In genomic region chr11:23259073-23259472, GRCm38 (mm10) we compare ENCODE assay signal across 10 mouse cellular contexts. TPM values are rescaled to one million over a fixed set of nuclear protein-coding genes. Genes with fewer than 3 reads are reported as not detected.
A peak's percentile ranks its signal among the peaks of the same experiment; 100 is the strongest.
DNase-seq lines count a peak whose midpoint lies in the region; ATAC-seq and TF ChIP-seq lines count a peak whose summit lies in the region.
"Had no signal": no experiment of that assay in that cellular context is flagged by ENCODE, and none has a peak within 500 bp of the region (broad histone marks: within the 10 kb centered on the region; RNA-seq: fewer than 3 reads in every experiment).

No protein-coding gene starts in this region.

- H3K36me3 ChIP-seq in heart, embryonic 10.5 days = peaks cover 38% of the 10 kb centered on the region
- peaks cover 27% of the 10 kb centered on the region for H3K36me3 ChIP-seq in lung, embryonic 14.5 days (ENCODE audit: insufficient read depth)
- peaks cover 11% of the 10 kb centered on the region; the same call in 1 of the 2 replicates for H3K36me3 ChIP-seq in forebrain, postnatal 0 days (ENCODE audit: insufficient read depth)
- peaks cover 20% of the 10 kb centered on the region for H3K36me3 ChIP-seq in midbrain, embryonic 13.5 days

- no peaks in the 10 kb centered on the region for H3K27me3 ChIP-seq in heart, embryonic 10.5 days (ENCODE audit: insufficient read depth, poor library complexity, severe bottlenecking)
- no peaks in the 10 kb centered on the region for H3K27me3 ChIP-seq in lung, embryonic 14.5 days (ENCODE audit: insufficient read depth, low read length)
- no peaks in the 10 kb centered on the region for H3K27me3 ChIP-seq in forebrain, postnatal 0 days (ENCODE audit: insufficient read depth, low read length)
- H3K27me3 ChIP-seq in midbrain, embryonic 13.5 days = no peaks in the 10 kb centered on the region
- H3K27me3 ChIP-seq: limb, embryonic 15.5 days had no signal

- ATAC-seq in lung, embryonic 14.5 days (ENCODE audit: insufficient read depth) = no peak
- no peak for ATAC-seq in forebrain, postnatal 0 days
- no peak for ATAC-seq in midbrain, embryonic 13.5 days

- H3K4me1 ChIP-seq in heart, embryonic 10.5 days = peaks cover 16% of the 10 kb centered on the region
- H3K4me1 ChIP-seq in lung, embryonic 14.5 days (ENCODE audit: insufficient read depth) = peaks cover 8% of the 10 kb centered on the region
- H3K4me1 ChIP-seq in forebrain, postnatal 0 days (ENCODE audit: insufficient read depth) = no peaks in the 10 kb centered on the region
- H3K4me1 ChIP-seq in midbrain, embryonic 13.5 days (replicated peaks) = peaks cover 25% of the 10 kb centered on the region

- DNase-seq in heart, embryonic 10.5 days (ENCODE audit: low spot score) = no peak
- DNase-seq in heart, postnatal 36 days = no peak
- no peak for DNase-seq in lung, embryonic 14.5 days
- DNase-seq in lung, postnatal 36 days = no peak
- no peak for DNase-seq in forebrain, postnatal 0 days
- no peak for DNase-seq in testis, postnatal 14 days (ENCODE audit: low spot score)
- no peak for DNase-seq in gastrocnemius, postnatal 10 days
- DNase-seq: layer of hippocampus, adult 9-11 months had no signal

- H3K4me3 ChIP-seq in heart, embryonic 10.5 days = peak overlapping the region; percentile 92; the same call in 1 of the 2 replicates
- peak overlapping the region; percentile 99 for H3K4me3 ChIP-seq in lung, embryonic 14.5 days (ENCODE audit: low read depth, low read length)
- no peak overlapping the region for H3K4me3 ChIP-seq in forebrain, postnatal 0 days (ENCODE audit: low read depth, low read length)
- H3K4me3 ChIP-seq in midbrain, embryonic 13.5 days (replicated peaks) = no peak overlapping the region
- H3K4me3 ChIP-seq: limb, embryonic 15.5 days had no signal

- TF ChIP-seq CTCF in lung, embryonic 14.5 days (IDR thresholded peaks at IDR 0.05; ENCODE audit: low read depth) = no peak
- TF ChIP-seq CTCF in forebrain, postnatal 0 days (IDR thresholded peaks at IDR 0.05; ENCODE audit: low read depth) = no peak

- no peak overlapping the region for H3K9ac ChIP-seq in lung, embryonic 14.5 days
- H3K9ac ChIP-seq in forebrain, postnatal 0 days = no peak overlapping the region
- H3K9ac ChIP-seq in midbrain, embryonic 13.5 days (replicated peaks) = no peak overlapping the region
- H3K9ac ChIP-seq: limb, embryonic 15.5 days had no signal

- peak overlapping the region; percentile 94 for H3K4me2 ChIP-seq in lung, embryonic 14.5 days
- 0 out of 2 replicates have a peak overlapping the region, but pooled peaks have one; percentile 11 for H3K4me2 ChIP-seq in forebrain, postnatal 0 days (ENCODE audit: low read depth)
- peak overlapping the region; percentile 32; the same call in 1 of the 2 replicates for H3K4me2 ChIP-seq in midbrain, embryonic 13.5 days (replicated peaks)
- H3K4me2 ChIP-seq: limb, embryonic 15.5 days had no signal

- intact Hi-C loops in heart, postnatal 36 days (cut with DNase I) = loop anchor here (5.0 kb wide), 3 partner anchors 47 to 972 kb away; partner anchors contain the start of gene Tmem17

- no peak overlapping the region for H3K27ac ChIP-seq in heart, embryonic 10.5 days
- H3K27ac ChIP-seq in lung, embryonic 14.5 days (ENCODE audit: low read depth) = no peak overlapping the region
- H3K27ac ChIP-seq in forebrain, postnatal 0 days (ENCODE audit: low read depth, low read length) = no peak overlapping the region
- H3K27ac ChIP-seq in midbrain, embryonic 13.5 days = no peak overlapping the region
- H3K27ac ChIP-seq: limb, embryonic 15.5 days had no signal

- no peaks in the 10 kb centered on the region for H3K9me3 ChIP-seq in heart, embryonic 10.5 days
- H3K9me3 ChIP-seq in lung, embryonic 14.5 days (ENCODE audit: low read depth, low read length) = no peaks in the 10 kb centered on the region
- H3K9me3 ChIP-seq in forebrain, postnatal 0 days (ENCODE audit: low read length) = no peaks in the 10 kb centered on the region
- no peaks in the 10 kb centered on the region for H3K9me3 ChIP-seq in midbrain, embryonic 13.5 days
- H3K9me3 ChIP-seq: limb, embryonic 15.5 days had no signal

- 82% methylated on average over 4 of the region's 4 CpGs for WGBS in heart, embryonic 10.5 days
- 75% methylated on average over 4 of the region's 4 CpGs for WGBS in lung, embryonic 14.5 days
- 93% methylated on average over 4 of the region's 4 CpGs for WGBS in forebrain, postnatal 0 days
- 92% methylated on average over 4 of the region's 4 CpGs for WGBS in midbrain, embryonic 13.5 days

RNA-seq across cellular contexts. Expression of gene Xpo1, which starts 3.2 kb away (rescaled TPM):
- 94.0 and 123 TPM in 2 replicates for polyA plus RNA-seq in heart, embryonic 10.5 days (2016; fragmentation: Nextera tagmentation; extraction: Ambion mirVana)
- 10 to 100 TPM; 32.5 to 36.7 TPM for total RNA-seq in heart, postnatal 36 days (2021)
- polyA plus RNA-seq in lung, embryonic 14.5 days (2014; fragmentation: Nextera tagmentation; extraction: Ambion mirVana) = 150 and 156 TPM in 2 replicates
- 83.3 and 103 TPM in 2 replicates for total RNA-seq in forebrain, postnatal 0 days (2014; rRNA removed)
- polyA plus RNA-seq in forebrain, postnatal 0 days (2015; fragmentation: Nextera tagmentation; extraction: Ambion mirVana) = 29.5 and 42.3 TPM in 2 replicates
- 86.6 and 89.4 TPM in 2 replicates for polyA plus RNA-seq in midbrain, embryonic 13.5 days (2015; fragmentation: Nextera tagmentation; extraction: Ambion mirVana)
- total RNA-seq in gastrocnemius, postnatal 10 days (2021) = 10 to 100 TPM; 38.0 to 50.6 TPM

RNA-seq across cellular contexts. Expression of gene Usp34, which starts 47.6 kb away (rescaled TPM):
- polyA plus RNA-seq in heart, embryonic 10.5 days (2016; fragmentation: Nextera tagmentation; extraction: Ambion mirVana) = 17.8 and 20.8 TPM in 2 replicates
- 10 to 100 TPM; 37.1 to 40.4 TPM for total RNA-seq in heart, postnatal 36 days (2021)
- 37.2 and 40.7 TPM in 2 replicates for polyA plus RNA-seq in lung, embryonic 14.5 days (2014; fragmentation: Nextera tagmentation; extraction: Ambion mirVana)
- total RNA-seq in forebrain, postnatal 0 days (2014; rRNA removed) = 94.0 and 126 TPM in 2 replicates
- polyA plus RNA-seq in forebrain, postnatal 0 days (2015; fragmentation: Nextera tagmentation; extraction: Ambion mirVana) = 18.5 and 24.5 TPM in 2 replicates
- 31.3 and 36.2 TPM in 2 replicates for polyA plus RNA-seq in midbrain, embryonic 13.5 days (2015; fragmentation: Nextera tagmentation; extraction: Ambion mirVana)
- total RNA-seq in gastrocnemius, postnatal 10 days (2021) = 10 to 100 TPM; 37.8 to 40.7 TPM

Comparison
In these comparisons a context has a peak if more than half of its experiments do, and no peak if none do; other contexts are left out.
1. H3K4me3 ChIP-seq: peak in heart, embryonic 10.5 days (single experiment) and lung, embryonic 14.5 days (single experiment); none in forebrain, postnatal 0 days (single experiment) and midbrain, embryonic 13.5 days (single experiment).
2. H3K4me2 ChIP-seq: peak in every context shown above with its lines; median percentile 94 in lung, embryonic 14.5 days; 32 in midbrain, embryonic 13.5 days; 11 in forebrain, postnatal 0 days.